Mouse (Mus musculus) liver, postnatal 0 days (tissue): ENCODE data around the gene Ifrd2.

ENCODE experiments used
- CTCF ChIP-seq: sonication (generic); IDR thresholded peaks from 2 replicates; pipeline ENCODE4 v1.5.1; 2016; ENCODE audit warnings: antibody characterized with exemption, low read depth
- EP300 ChIP-seq: IDR thresholded peaks from 2 replicates; pipeline ENCODE4 v1.6.1; 2016; ENCODE audit warnings: antibody characterized with exemption, low read depth, mild to moderate bottlenecking

DNA sequence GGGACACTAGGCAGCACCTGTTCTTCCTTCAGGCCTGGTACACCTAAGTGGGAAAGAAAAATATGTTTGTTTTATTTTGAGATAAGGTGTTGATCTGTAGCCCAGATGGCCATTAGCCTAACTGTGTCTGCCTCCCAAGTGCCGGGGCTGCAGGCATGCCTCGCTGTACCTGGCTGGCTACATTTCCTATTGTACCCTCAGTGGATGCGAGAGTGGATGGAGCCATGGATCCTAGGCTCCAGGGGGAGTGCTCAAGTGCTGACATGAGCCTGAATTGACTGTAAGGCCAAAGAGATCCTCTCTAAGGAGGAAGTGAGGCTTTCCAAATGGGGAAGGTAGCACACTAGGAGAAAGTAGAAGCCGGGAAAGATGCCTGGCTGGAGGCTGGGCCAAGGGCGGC lies 39.5 kb upstream of the Ifrd2 start:
- TF ChIP-seq CTCF (no peak), EP300 (no peak)
